Mouse (Mus musculus): ENCODE data around the gene Pkd2l1.
A peak's percentile ranks its signal among the peaks of the same experiment; 100 is the strongest.

Pkd2l1 gene

DNA sequence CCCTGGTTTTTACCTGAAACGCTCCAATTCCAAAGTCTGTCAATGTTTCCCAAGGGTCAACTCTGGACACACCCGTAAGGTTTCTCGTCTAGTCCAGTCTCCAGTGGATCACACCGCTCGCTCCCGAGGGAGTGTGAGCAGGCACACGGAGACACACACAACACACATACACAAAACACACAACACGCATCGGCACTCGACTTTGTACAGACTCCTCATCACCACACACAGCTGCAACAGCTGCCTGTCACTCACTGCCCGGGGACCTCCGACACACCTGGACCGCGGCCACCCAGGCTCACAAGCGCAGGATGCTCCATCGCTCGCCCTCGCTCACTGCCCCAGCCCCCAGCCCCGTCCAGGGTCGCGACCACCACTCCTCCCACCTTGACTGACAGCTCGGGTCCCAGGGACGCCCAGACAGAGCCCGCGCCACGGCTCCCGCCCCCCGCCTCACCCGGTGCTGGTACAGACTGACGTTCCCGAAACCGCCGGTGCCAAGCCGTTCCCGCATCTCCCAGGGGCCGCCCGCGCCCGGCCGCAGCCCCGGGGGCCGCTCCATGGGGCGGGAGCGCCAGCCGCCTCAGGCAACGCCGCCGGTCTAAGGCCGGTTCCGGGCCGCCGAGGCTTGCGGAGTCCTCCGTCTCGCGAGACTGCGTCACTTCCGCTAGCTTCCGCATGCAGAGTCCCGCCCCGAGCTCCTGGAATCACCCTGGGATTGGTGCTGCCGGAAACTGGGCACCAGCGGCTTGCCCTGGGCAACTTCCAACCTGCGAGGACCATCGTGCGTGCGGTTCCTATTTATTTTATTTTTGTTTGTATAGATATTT lies 85.2 kb downstream of the Pkd2l1 start, which contains the start of gene Chuk:
Chuk (minus strand) TSS at position 650 of the 830 bp plus-strand sequence.
- peak; percentile 94 to 97 for DNase-seq (ENCODE audit: low spot score in 2 of 2)

DNA sequence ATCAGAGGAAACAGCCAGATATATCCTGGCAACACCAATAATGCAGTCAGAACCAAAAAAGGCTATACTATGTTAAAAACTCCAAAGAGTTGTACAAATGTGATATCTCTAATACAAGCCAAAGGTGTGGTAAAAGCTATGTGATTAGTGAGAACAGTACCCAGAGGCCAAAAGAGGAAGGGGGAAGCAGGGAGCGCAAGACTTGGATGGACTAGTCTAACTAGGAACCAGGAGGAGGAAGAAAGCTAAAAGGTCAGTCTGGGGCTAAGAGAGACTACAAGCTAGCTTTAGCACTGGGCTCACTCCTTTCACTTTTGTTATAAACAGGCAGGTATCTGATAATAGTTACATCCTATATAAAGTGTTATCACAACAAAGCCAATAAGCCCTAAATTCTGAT lies 87.8 kb downstream of the Pkd2l1 start:
- no peak for DNase-seq (ENCODE audit: low spot score in 2 of 2)

DNA sequence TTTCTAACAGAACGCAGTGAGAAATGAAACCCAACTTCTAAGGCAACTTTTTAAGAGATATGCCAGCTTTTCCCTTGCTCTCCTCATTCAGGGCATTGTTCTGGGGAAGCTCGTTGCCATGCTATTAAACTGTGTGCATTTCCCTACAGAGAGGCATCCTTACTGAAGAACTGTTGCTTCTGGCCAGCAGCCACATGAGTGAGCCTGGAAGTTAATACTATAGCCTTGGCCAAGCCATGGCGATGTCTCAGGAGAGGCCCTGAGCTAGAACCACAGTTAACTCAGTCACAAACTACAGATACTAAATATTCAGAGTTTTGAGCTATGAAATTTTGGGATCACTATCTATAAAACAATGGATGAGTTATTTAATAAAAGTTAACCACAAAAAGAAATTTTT lies 89.2 kb downstream of the Pkd2l1 start:
- no peak for DNase-seq (ENCODE audit: low spot score in 2 of 2)

DNA sequence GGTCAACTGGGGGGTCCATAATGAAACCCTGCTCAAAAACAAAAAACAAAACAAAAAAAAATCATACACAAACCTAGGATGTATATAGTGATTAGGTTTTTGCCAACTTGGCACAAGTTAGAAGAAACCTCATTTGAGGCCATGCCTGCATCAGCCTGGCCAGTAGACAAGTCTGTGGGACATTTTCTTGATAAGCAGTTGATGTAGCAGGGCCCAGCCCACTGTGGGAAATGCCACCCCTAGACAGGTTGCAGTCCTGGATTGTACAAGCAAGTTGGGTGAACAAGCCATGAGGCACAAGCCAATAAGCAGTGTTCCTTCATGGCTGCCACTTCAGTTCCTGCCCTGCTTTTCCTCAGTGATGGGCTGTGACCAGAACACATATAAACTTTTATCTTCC lies 91.4 kb downstream of the Pkd2l1 start:
- DNase-seq (ENCODE audit: low spot score in 2 of 2), result no peak
